Mouse (Mus musculus) liver, embryonic 14.5 days (tissue): ENCODE measurements at regions not wholly inside any gene's neighbourhood (a gene's known extent, or its start where the extent isn't known, plus 50 kb on each side); places are given as distances from the start of the nearest gene placed in this dataset.

ENCODE experiments used
- ATAC-seq: fragments of 200-750 bp; cut with Nextera tagmentation; 2 replicates; pipeline ENCODE4 v1.8.0; 2017; ENCODE audit warnings: moderate number of reproducible peaks, mild to moderate bottlenecking, moderate library complexity; ENCODE audit not compliant: insufficient read depth
- DNase-seq, 3 experiments: peaks; one replicate each; pipeline ENCODE4 v3.0.0-alpha.2; 2012 to 2013; ENCODE audit warnings: low read depth in 3 of 3, low spot score in 3 of 3
- H3K27ac ChIP-seq: fragments of 300-500 bp; sonication (generic); 2 replicates; pipeline ENCODE4 v1.5.1; 2014; ENCODE audit warnings: moderate library complexity, mild to moderate bottlenecking, control low read depth, inconsistent platforms
- H3K27me3 ChIP-seq: fragments of 300-500 bp; sonication (generic); 2 replicates; pipeline ENCODE4 v1.6.1; 2014; ENCODE audit warnings: mild to moderate bottlenecking, low read length, moderate library complexity; ENCODE audit not compliant: control insufficient read depth, insufficient read depth
- H3K36me3 ChIP-seq: fragments of 300-500 bp; sonication (generic); replicated peaks from 2 replicates; pipeline ENCODE4 v1.6.1; 2014; ENCODE audit warnings: low read depth; ENCODE audit not compliant: control insufficient read depth, insufficient read depth
- H3K4me1 ChIP-seq, 2 experiments: fragments of 200-500 bp in 1 of 2; fragments of 300-500 bp in 1 of 2; sonication (generic) in 1 of 2; replicated peaks; 2 replicates each; pipeline ENCODE4 v1.6.1; 2012 to 2014; ENCODE audit warnings: antibody characterized with exemption in 1 of 2, inconsistent platforms in 1 of 2, low read length in 1 of 2; ENCODE audit not compliant: control insufficient read depth in 2 of 2, insufficient read depth in 2 of 2
- H3K4me2 ChIP-seq: fragments of 300-500 bp; sonication (generic); 2 replicates; pipeline ENCODE4 v1.6.1; 2014; ENCODE audit warnings: low read depth, mild to moderate bottlenecking, control low read depth, moderate library complexity
- H3K4me3 ChIP-seq, 2 experiments: fragments of 200-500 bp in 1 of 2; fragments of 300-500 bp in 1 of 2; sonication (generic) in 1 of 2; 2 replicates each; pipeline ENCODE4 v1.5.1; 2012 to 2014; ENCODE audit warnings: low read depth in 2 of 2, low read length in 2 of 2, mild to moderate bottlenecking in 2 of 2, control low read depth in 1 of 2, inconsistent platforms in 1 of 2, moderate library complexity in 1 of 2; ENCODE audit not compliant: insufficient read depth in 1 of 2
- H3K9ac ChIP-seq: fragments of 300-500 bp; sonication (generic); replicated peaks from 2 replicates; pipeline ENCODE4 v1.6.1; 2014; ENCODE audit warnings: mild to moderate bottlenecking, control low read depth, moderate library complexity
- H3K9me3 ChIP-seq: fragments of 300-500 bp; sonication (generic); 2 replicates; pipeline ENCODE4 v1.6.1; 2016; ENCODE audit warnings: low read length, mixed read lengths; ENCODE audit not compliant: control insufficient read depth
- CTCF ChIP-seq: IDR thresholded peaks from 2 replicates; pipeline ENCODE4 v1.5.1; 2016; ENCODE audit warnings: antibody characterized with exemption, low read depth, control low read depth
- EP300 ChIP-seq: IDR thresholded peaks from 2 replicates; pipeline ENCODE4 v1.6.1; 2016; ENCODE audit warnings: antibody characterized with exemption, low read depth
- WGBS: fragments of 180-500 bp; shearing (Covaris S2); extraction: QIAGEN DNeasy Blood & Tissue Kit; methylation state at CpG from one replicate; pipeline ENCODE4 v1.1.7; 2014; ENCODE audit not compliant: insufficient replicate concordance; 5-methylcytosine and 5-hydroxymethylcytosine counted together

DNA sequence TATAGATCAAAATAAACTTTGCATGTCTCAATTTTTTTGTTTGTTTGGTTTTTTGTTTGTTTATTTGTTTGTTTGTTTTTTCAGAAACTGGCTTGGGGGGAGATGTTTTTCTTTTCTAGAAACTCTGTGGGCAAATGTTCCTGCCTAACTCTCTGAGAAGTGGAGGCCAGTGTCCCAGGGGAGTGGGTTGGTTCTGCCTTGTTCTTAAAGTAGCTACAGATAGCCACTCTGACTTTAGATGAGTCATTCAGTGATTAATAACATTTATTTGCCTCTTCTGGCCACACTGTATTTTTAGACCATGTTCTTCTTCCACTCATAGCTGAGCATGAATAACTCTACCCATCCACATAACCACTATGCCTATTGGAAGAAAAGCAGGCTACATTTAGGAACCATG is 405.6 kb upstream of the Adamts16 start:
- H3K4me2 ChIP-seq: no peak overlapping the region
- no peak overlapping the region for H3K9ac ChIP-seq
- no peak overlapping the region for H3K4me3 ChIP-seq
- ATAC-seq (no peak), DNase-seq (no peak)
- H3K27ac ChIP-seq: no peak overlapping the region
- H3K4me1 ChIP-seq: no peaks in the 10 kb centered on the region
- no peaks in the 10 kb centered on the region for H3K36me3 ChIP-seq
- TF ChIP-seq CTCF (no peak), EP300 (no peak)
- H3K27me3 ChIP-seq: no peaks in the 10 kb centered on the region
- no peaks in the 10 kb centered on the region for H3K9me3 ChIP-seq

GRCm38 (mm10) chr13:71245326-71245725 is 403.7 kb upstream of the Adamts16 start:
- no peaks in the 10 kb centered on the region for H3K4me1 ChIP-seq
- no peak overlapping the region for H3K4me2 ChIP-seq
- H3K4me3 ChIP-seq: no peak overlapping the region
- H3K36me3 ChIP-seq: no peaks in the 10 kb centered on the region
- H3K27ac ChIP-seq: no peak overlapping the region
- no peak for TF ChIP-seq EP300
- no peak for TF ChIP-seq CTCF
- H3K9ac ChIP-seq: no peak overlapping the region
- 52% methylated on average over 4 of the region's 4 CpGs for whole genome bisulfite sequencing
- no peaks in the 10 kb centered on the region for H3K9me3 ChIP-seq
- DNase-seq (no peak), ATAC-seq (no peak)
- no peaks in the 10 kb centered on the region for H3K27me3 ChIP-seq

DNA sequence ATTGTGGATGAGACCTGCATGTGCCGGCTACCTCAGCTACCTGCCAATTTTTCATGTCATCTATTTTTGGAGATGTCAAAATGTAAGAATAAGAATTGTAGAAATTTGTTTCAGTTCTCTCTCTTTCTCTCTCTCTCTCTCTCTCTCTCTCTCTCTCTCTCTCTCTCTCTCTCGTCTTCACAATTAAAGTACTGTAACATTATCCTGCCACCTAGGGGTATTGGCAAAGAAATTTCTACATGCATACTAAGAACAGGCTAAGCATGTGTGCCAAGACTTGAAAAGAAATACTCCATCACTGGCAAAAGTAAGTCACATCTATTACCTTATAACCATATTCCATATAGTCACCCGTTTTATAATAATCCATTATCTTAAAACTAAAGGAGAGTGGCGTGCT is 398.2 kb upstream of the Adamts16 start:
- Histone ChIP-seq H3K4me3 (no peak overlapping the region), H3K4me1 (no peaks in the 10 kb centered on the region), H3K9me3 (no peaks in the 10 kb centered on the region), H3K27ac (no peak overlapping the region), H3K9ac (no peak overlapping the region), H3K36me3 (no peaks in the 10 kb centered on the region), H3K27me3 (no peaks in the 10 kb centered on the region), H3K4me2 (no peak overlapping the region)
- WGBS: 48% methylated on average over 4 of the region's 4 CpGs
- DNase-seq (no peak), ATAC-seq (no peak)
- TF ChIP-seq CTCF (no peak), EP300 (no peak)

GRCm38 (mm10) chr13:71235338-71235737 is 393.7 kb upstream of the Adamts16 start:
- DNase-seq (no peak), ATAC-seq (no peak)
- WGBS: 60% methylated on average over 4 of the region's 4 CpGs
- Histone ChIP-seq H3K4me2 (no peak overlapping the region), H3K9me3 (no peaks in the 10 kb centered on the region), H3K27ac (no peak overlapping the region), H3K9ac (no peak overlapping the region), H3K36me3 (no peaks in the 10 kb centered on the region), H3K4me3 (no peak overlapping the region), H3K4me1 (no peaks in the 10 kb centered on the region), H3K27me3 (no peaks in the 10 kb centered on the region)
- no peak for TF ChIP-seq CTCF
- no peak for TF ChIP-seq EP300

DNA sequence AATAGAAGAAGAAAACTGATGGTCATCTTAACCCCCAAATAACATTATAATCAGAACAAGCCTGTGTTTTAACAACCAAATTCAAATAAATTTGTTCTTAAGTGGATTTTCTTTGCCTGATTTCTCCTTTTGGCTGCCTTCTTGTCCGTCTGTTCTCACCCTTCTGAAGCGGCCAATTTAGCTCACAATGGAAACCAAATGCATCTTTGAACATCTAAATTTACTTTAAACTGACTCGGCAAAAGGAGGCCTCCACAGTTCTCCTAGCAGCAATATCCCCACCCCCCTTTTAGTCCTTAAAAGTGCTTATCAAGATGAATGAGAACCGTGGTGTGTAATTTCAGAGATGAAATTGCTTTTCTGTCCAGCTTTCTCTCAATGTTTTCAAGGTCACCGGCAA is 389.6 kb upstream of the Adamts16 start:
- ATAC-seq (no peak), DNase-seq (no peak)
- no peak for TF ChIP-seq CTCF
- no peak for TF ChIP-seq EP300
- Histone ChIP-seq H3K36me3 (no peaks in the 10 kb centered on the region), H3K4me1 (no peaks in the 10 kb centered on the region), H3K9me3 (no peaks in the 10 kb centered on the region), H3K4me3 (no peak overlapping the region), H3K27me3 (no peaks in the 10 kb centered on the region), H3K27ac (no peak overlapping the region), H3K4me2 (no peak overlapping the region), H3K9ac (no peak overlapping the region)
- 51% methylated on average over 5 of the region's 5 CpGs for WGBS

DNA sequence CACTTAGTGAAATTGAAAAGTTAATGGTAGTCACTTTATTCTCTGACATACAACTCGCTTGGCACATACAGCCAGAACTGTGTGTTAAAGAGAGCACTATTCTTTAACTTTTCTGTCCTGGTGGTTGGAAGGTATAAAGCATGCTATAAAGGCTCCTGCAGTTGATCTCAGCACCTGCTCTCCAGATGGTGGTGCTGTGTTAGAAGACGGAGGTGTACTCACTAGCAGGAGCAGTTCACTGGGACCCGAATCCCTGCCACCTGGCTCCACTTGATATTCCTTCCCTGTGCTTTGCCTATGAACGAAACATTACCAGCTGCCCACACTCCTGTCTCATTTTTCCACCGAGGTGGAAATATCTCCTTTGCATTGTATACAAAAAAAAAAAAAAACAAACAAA is 373.2 kb upstream of the Adamts16 start:
- no peak for TF ChIP-seq EP300
- TF ChIP-seq CTCF: no peak
- WGBS: 47% methylated on average over 5 of the region's 5 CpGs
- Histone ChIP-seq H3K4me1 (no peaks in the 10 kb centered on the region), H3K36me3 (no peaks in the 10 kb centered on the region), H3K4me2 (no peak overlapping the region), H3K27me3 (no peaks in the 10 kb centered on the region), H3K4me3 (no peak overlapping the region), H3K9me3 (no peaks in the 10 kb centered on the region), H3K9ac (no peak overlapping the region), H3K27ac (no peak overlapping the region)
- DNase-seq (no peak), ATAC-seq (no peak)
